Mouse (Mus musculus) hindbrain, embryonic 15.5 days (tissue): Measurements from ENCODE around the gene Cma2. TPM values are rescaled to one million over a fixed set of nuclear protein-coding genes. Genes with fewer than 3 reads are reported as not detected.

ENCODE experiments used
- ATAC-seq: fragments of 200-750 bp; cut with Nextera tagmentation; 2 replicates; pipeline ENCODE4 v1.8.0; 2017; ENCODE audit warnings: low read depth, moderate number of reproducible peaks, moderate TSS enrichment; ENCODE audit not compliant: low FRiP score
- H3K27ac ChIP-seq: fragments of 300-500 bp; sonication (generic); replicated peaks from 2 replicates; pipeline ENCODE4 v1.5.1; 2015; ENCODE audit warnings: mild to moderate bottlenecking, inconsistent platforms
- H3K27me3 ChIP-seq: fragments of 300-500 bp; sonication (generic); 2 replicates; pipeline ENCODE4 v1.6.1; 2015; ENCODE audit warnings: control low read depth, inconsistent platforms
- H3K36me3 ChIP-seq: fragments of 300-500 bp; sonication (generic); 2 replicates; pipeline ENCODE4 v1.6.1; 2015; ENCODE audit warnings: control low read depth, inconsistent platforms
- H3K4me1 ChIP-seq: fragments of 300-500 bp; sonication (generic); replicated peaks from 2 replicates; pipeline ENCODE4 v1.6.1; 2015; ENCODE audit warnings: control low read depth, inconsistent platforms
- H3K4me2 ChIP-seq: fragments of 300-500 bp; sonication (generic); 2 replicates; pipeline ENCODE4 v1.6.1; 2015; ENCODE audit warnings: moderate library complexity, mild to moderate bottlenecking, inconsistent platforms
- H3K4me3 ChIP-seq: fragments of 300-500 bp; sonication (generic); 2 replicates; pipeline ENCODE4 v1.5.1; 2015; ENCODE audit warnings: mild to moderate bottlenecking, inconsistent platforms
- H3K9ac ChIP-seq: fragments of 300-500 bp; sonication (generic); 2 replicates; pipeline ENCODE4 v1.6.1; 2015; ENCODE audit warnings: inconsistent platforms
- H3K9me3 ChIP-seq: fragments of 300-500 bp; sonication (generic); 2 replicates; pipeline ENCODE4 v1.6.1; 2016; ENCODE audit warnings: control low read depth, inconsistent platforms
- WGBS: fragments of 180-500 bp; shearing (Covaris S2); methylation state at CpG from one replicate; pipeline ENCODE4 v1.1.7; 2015; 5-methylcytosine and 5-hydroxymethylcytosine counted together
- polyA plus RNA-seq: library from polyadenylated mRNA; unstranded; fragments of >200 nt; fragmentation: Nextera tagmentation; extraction: Ambion mirVana; gene quantifications from 2 replicates; pipeline ENCODE4 v1.2.1, GENCODE M21; 2015

Cma2 gene
- polyA plus RNA-seq, result not detected in 2 replicates

DNA sequence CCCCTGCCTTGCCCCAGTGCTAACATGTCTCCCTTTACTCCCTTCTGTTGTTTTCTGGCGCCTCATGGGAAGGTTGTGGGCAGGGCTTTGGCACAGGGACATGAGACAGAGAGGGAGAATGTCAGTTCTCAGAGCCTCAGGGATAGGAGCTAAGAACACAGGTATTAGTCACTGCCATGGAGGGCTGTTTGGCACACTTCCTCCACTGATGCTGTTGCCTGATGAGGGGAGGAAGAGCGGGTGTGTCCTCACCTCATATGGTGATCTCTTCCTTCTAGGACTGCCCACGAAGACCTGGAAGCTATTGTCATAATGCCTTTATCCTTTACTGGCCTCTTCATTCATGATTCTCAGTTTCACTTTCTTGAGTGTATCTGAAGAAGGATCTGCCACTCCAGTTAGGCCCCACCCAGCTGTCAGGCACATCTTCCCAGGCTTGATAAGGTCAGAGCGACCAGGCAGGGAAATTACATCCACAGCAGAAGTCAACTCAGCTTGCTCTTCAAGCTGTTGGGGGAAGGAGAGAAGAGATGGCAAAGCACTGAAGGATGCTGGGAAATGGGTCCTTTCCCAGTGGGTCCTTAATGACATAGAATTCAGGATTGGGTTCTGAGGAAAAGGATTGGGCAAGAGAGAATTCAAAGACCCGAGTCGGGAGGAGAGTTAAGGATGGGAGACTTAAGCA, at the start of gene Cma2:
Gene Cma2, plus strand, starts transcription at position 635 of the 685 bp plus-strand sequence.
- Histone ChIP-seq H3K27me3 (no peaks in the 10 kb centered on the region), H3K36me3 (no peaks in the 10 kb centered on the region), H3K4me2 (no peak within 1 kb of the TSS), H3K9me3 (no peaks in the 10 kb centered on the region), H3K9ac (no peak within 1 kb of the TSS), H3K4me3 (no peak within 1 kb of the TSS), H3K27ac (no peak within 1 kb of the TSS), H3K4me1 (no peaks in the 10 kb centered on the region)
- ATAC-seq, result no peak
- 87% methylated on average over 6 of the region's 6 CpGs for WGBS

DNA sequence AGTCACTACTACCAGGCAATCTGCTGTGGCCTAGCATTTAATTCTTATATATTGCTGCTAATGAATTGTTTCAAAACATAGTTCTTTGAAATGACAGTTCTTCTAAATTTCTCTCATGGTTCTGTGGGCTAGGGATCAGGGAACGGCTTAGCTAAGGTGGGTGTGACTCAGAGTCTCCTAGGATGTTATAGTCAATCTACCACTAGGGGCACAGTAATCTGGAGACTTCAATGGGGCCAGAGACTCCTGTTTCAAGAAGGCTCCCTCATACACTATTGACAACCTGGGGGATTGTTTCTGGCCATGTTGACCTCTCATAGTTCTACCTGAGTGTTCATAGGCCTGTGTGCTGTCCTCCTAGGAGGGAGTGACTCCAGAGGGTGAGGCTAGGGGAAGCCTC, 45.3 kb upstream of the Cma2 start:
- H3K9me3 ChIP-seq, result no peaks in the 10 kb centered on the region
- no peak for ATAC-seq
- WGBS, result 36% methylated on average over 1 of the region's 1 CpGs
- peaks cover 7% of the 10 kb centered on the region for H3K4me1 ChIP-seq
- H3K36me3 ChIP-seq, result no peaks in the 10 kb centered on the region
- no peak overlapping the region for H3K27ac ChIP-seq
- no peak overlapping the region for H3K9ac ChIP-seq
- no peaks in the 10 kb centered on the region for H3K27me3 ChIP-seq
- H3K4me3 ChIP-seq, result no peak overlapping the region
- H3K4me2 ChIP-seq, result no peak overlapping the region

- H3K27me3 ChIP-seq, result no peaks in the 10 kb centered on the region
- no peaks in the 10 kb centered on the region for H3K36me3 ChIP-seq
- no peaks in the 10 kb centered on the region for H3K4me1 ChIP-seq
- no peak overlapping the region for H3K4me3 ChIP-seq
- no peaks in the 10 kb centered on the region for H3K9me3 ChIP-seq
- H3K9ac ChIP-seq, result no peak overlapping the region
- ATAC-seq, result no peak
- H3K4me2 ChIP-seq, result no peak overlapping the region
- WGBS, result 57% methylated on average over 4 of the region's 4 CpGs
- H3K27ac ChIP-seq, result no peak overlapping the region
Measured at GRCm38 (mm10) chr14:55913406-55913805, 37.4 kb upstream of the Cma2 start.

DNA sequence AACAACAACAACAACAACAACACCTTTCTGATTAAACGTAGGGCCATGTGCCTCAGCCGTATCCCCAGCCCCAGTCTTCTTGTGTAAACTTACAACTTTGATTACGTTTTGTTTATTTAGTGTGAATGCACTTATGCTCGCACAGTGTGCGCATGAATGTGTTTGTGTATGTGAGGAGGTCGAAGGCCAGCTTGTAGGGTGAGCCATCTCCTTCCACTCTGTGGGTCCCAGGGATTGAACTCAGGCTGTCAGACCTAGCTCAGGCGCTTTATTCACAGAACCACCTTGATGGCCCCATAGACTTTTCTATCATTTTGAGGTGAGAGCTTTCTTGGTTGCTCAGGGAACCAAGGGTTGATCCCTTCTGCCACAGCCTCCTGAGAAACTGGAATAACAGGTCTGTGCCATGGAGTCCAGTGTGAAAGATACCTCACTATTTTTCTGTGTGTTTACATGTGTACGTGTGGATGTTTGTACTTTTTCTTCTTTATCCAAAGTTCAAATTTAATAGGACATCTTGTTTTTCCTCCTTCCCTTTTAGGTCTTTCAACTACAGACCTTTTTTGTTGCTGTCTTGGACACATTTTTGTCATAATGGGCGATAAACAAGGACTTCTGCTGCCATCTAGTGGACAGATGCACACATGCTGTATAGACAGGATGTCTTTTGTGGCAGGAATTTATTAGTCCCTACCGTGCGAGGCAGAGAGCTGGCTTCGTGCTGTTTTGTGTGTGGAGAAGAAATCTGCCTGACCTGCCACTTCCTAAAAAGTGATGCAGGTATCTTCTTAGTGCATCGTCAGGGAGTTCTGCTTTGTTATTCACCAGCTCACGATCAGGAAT, 32.3 kb upstream of the Cma2 start:
- no peak overlapping the region for H3K27ac ChIP-seq
- 43% methylated on average over 14 of the region's 14 CpGs for WGBS
- H3K9ac ChIP-seq, result 0 out of 2 replicates have a peak overlapping the region, but pooled peaks have one; percentile 6
- peak overlapping the region; percentile 31 for H3K4me2 ChIP-seq
- H3K27me3 ChIP-seq, result no peaks in the 10 kb centered on the region
- no peaks in the 10 kb centered on the region for H3K36me3 ChIP-seq
- H3K9me3 ChIP-seq, result no peaks in the 10 kb centered on the region
- no peak overlapping the region for H3K4me3 ChIP-seq
- H3K4me1 ChIP-seq, result no peaks in the 10 kb centered on the region
- ATAC-seq, result peak; percentile 89

DNA sequence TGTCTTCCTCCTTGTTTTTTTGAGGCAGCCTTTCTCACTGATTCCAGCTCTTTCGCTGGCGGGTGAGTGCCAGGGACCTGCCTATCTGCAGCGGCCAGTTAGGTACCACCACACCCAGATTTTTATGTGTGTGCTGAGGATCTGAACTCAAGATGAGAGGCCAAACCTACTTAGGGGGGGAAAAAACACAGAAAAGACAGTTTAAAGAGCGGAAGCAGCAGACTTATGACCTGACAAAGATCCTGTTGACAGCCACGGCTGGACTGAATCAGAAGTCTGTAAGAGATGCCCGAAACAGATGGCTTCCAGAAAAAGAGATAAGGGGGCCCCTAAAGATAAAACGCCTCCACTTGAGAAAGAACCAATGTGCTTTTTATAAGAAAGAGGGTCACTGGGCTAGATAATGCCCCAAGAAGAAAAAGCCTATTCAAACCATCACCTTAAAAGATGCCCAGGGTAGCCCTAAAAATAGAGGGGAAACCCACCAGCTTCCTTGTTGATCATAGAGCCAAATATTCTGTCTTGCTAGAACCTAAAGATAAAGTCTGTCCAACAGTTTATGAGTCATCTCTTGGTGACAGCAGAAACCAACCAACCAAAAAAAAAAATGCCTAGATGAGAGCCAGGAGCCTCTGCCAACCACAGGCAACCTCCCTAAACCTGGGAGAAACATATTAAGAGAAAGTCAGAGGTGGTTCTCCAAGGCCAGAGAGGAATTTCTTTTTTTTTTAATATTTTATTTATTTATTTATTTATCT, 28.1 kb upstream of the Cma2 start:
- Histone ChIP-seq H3K4me1 (no peaks in the 10 kb centered on the region), H3K27ac (no peak overlapping the region), H3K4me3 (no peak overlapping the region), H3K9me3 (no peaks in the 10 kb centered on the region), H3K9ac (no peak overlapping the region), H3K36me3 (no peaks in the 10 kb centered on the region), H3K4me2 (no peak overlapping the region), H3K27me3 (no peaks in the 10 kb centered on the region)
- no peak for ATAC-seq
- 82% methylated on average over 7 of the region's 7 CpGs for WGBS

DNA sequence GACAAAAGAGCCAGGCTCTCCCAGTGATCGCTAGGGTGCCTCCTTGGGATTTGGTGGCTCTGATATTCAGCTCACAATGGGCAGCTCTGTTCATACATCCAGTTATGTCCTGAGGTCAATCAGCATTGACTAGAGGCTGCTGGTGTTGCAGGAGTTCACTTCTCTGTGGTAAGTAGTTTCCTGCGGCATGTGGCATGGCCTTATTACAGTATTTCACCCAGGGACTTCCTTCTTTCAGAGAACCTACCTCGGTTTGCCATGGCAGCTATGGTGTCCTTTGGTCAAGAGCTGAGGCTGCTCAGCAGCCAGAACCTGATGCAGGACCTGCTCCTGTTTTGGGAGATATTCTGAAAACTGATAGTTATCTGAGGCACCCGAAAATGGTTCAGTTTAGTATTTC, 23.9 kb upstream of the Cma2 start:
- H3K4me3 ChIP-seq, result no peak overlapping the region
- 90% methylated on average over 4 of the region's 4 CpGs for WGBS
- no peak for ATAC-seq

DNA sequence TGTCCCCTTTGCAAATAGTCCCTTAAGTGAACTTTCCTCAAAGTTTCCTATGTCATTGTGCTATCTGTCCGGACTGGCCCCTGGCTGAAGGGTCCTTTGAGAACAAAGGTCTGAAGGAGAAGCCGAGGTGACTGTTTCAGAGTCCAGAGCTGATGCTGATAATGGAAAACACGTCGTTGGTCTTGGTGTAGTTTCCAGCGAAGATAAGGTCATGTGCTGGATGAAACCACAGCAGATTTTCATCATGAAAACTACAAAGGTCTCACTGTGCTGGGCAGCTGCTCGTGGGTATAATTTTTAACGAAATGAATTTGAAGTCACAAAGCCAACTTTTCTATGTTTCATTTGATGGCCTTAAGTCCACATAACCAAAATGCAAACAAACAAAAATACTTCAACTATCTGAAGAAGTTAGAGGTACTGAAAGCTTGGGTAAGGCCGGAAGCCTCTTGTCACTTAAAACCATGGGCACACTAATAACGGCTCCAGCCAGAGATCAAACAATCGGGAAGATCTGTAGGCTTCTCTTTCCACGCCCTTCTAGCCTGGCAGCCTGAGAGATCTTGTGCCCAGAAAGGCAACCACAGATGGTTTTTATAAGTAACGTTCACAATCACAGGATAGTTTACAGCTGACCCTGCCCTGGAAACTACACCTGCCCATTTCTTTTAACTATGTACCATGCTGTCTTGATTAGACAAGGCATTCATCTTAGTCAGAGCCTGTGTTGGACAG, 21.4 kb upstream of the Cma2 start:
- Histone ChIP-seq H3K4me1 (no peaks in the 10 kb centered on the region), H3K36me3 (no peaks in the 10 kb centered on the region), H3K27ac (no peak overlapping the region), H3K9ac (no peak overlapping the region), H3K4me3 (no peak overlapping the region), H3K9me3 (no peaks in the 10 kb centered on the region), H3K27me3 (no peaks in the 10 kb centered on the region), H3K4me2 (no peak overlapping the region)
- no peak for ATAC-seq
- 85% methylated on average over 12 of the region's 12 CpGs for WGBS

More for the DNA sequence above, 23.9 kb upstream of the Cma2 start:
- Histone ChIP-seq H3K27me3 (no peaks in the 10 kb centered on the region), H3K9ac (no peak overlapping the region), H3K36me3 (no peaks in the 10 kb centered on the region), H3K27ac (no peak overlapping the region), H3K4me1 (no peaks in the 10 kb centered on the region), H3K4me2 (no peak overlapping the region), H3K9me3 (no peaks in the 10 kb centered on the region)

DNA sequence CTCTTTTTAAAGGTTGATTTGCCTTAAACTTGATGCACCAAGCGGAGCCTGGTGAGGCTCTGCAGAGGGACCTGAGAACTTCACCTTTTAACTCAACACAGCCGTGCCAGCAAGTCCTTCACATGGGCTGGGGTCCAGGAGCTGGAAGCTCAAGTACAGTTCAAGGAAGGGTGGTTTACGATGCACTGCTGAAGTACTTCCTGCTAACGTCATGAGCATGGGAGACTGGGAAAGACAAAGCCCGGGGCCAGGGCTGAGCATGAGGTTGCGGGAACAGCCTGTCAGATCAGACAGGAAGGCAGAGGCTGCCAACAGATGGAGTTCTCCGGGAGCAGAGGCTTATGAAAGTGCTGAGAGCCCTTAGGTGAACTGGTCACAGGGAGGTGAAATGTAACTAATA, 17.2 kb upstream of the Cma2 start:
- H3K4me1 ChIP-seq, result no peaks in the 10 kb centered on the region
- WGBS, result 59% methylated on average over 7 of the region's 7 CpGs
- H3K9me3 ChIP-seq, result no peaks in the 10 kb centered on the region
- no peak overlapping the region for H3K9ac ChIP-seq
- no peaks in the 10 kb centered on the region for H3K36me3 ChIP-seq
- no peak for ATAC-seq
- H3K4me2 ChIP-seq, result no peak overlapping the region
- no peaks in the 10 kb centered on the region for H3K27me3 ChIP-seq
- no peak overlapping the region for H3K4me3 ChIP-seq
- H3K27ac ChIP-seq, result no peak overlapping the region

DNA sequence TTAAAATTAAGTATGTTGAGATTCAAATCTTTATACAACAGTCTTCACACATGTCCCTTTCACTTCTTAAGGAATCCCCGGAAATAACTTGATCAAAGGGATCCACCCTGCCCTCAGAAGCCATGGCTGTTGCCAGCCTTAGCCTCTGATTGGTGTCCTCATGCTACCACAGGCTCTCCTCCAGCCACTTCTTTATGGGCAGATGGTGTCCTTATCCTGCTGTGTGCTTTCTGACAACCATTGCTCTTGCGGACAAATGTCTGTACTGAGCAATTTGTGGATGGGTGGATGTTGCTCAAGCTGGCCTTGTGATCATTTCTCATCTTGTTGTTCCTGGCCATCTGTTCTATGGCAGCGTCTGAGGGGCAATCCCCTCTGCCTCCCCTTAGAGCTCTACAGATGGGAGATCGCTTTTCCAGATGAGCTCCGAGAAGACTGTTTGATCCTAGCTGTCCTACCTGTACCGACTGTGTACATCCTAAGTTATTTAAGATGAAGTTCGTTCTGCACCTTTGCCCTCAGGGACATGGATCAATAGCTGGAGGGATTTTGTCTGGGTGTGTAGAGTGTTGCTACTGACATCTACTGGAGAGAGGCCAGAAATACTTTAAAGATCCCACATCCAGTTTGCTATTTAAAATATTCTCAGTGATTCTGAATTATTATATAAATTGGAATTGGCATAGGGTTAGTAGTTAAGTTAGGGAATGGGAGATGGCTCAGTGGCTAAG, 10.5 kb upstream of the Cma2 start:
- no peaks in the 10 kb centered on the region for H3K36me3 ChIP-seq
- ATAC-seq, result no peak
- H3K9me3 ChIP-seq, result no peaks in the 10 kb centered on the region
- H3K4me2 ChIP-seq, result no peak overlapping the region
- H3K27ac ChIP-seq, result no peak overlapping the region
- H3K9ac ChIP-seq, result no peak overlapping the region
- no peaks in the 10 kb centered on the region for H3K4me1 ChIP-seq
- WGBS, result 54% methylated on average over 7 of the region's 7 CpGs
- no peak overlapping the region for H3K4me3 ChIP-seq
- H3K27me3 ChIP-seq, result no peaks in the 10 kb centered on the region

DNA sequence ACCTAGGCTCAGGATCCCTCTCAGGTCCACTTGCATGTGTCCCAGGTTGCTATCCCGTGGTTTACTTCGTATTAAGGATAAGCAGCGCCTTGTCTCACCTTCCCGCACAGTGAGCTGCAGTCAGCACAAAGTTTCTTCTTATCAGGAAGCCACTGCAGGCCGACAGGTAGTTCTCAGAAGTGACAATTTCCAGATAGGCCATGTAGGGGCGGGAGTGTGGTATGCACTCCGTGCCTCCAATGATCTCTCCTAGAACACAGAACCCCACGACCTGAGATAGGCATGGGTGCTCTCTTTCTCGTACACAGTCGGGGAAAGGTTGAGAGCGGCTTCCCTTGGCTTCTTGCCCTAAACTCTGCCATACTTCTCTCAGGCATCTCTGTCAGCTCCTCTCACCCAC, 7.2 kb upstream of the Cma2 start:
- H3K9me3 ChIP-seq, result no peaks in the 10 kb centered on the region
- no peak overlapping the region for H3K9ac ChIP-seq
- H3K4me3 ChIP-seq, result no peak overlapping the region
- H3K4me2 ChIP-seq, result no peak overlapping the region
- no peaks in the 10 kb centered on the region for H3K36me3 ChIP-seq
- H3K27me3 ChIP-seq, result no peaks in the 10 kb centered on the region
- H3K4me1 ChIP-seq, result no peaks in the 10 kb centered on the region
- ATAC-seq, result no peak
- WGBS, result 90% methylated on average over 11 of the region's 11 CpGs
- H3K27ac ChIP-seq, result no peak overlapping the region

GRCm38 (mm10) chr14:55944575-55944974, 6.2 kb upstream of the Cma2 start, which contains the start of gene Cma1:
Cma1 (minus strand) TSS chr14:55944675.
- Histone ChIP-seq H3K27ac (no peak within 1 kb of the TSS), H3K9me3 (no peaks in the 10 kb centered on the region), H3K4me3 (no peak within 1 kb of the TSS), H3K4me2 (no peak within 1 kb of the TSS), H3K36me3 (no peaks in the 10 kb centered on the region), H3K9ac (no peak within 1 kb of the TSS), H3K27me3 (no peaks in the 10 kb centered on the region), H3K4me1 (no peaks in the 10 kb centered on the region)
- ATAC-seq, result no peak
- 88% methylated on average over 4 of the region's 4 CpGs for WGBS
